Mouse (Mus musculus) lung, postnatal 0 days (tissue): ENCODE data around the gene Grin2c.

Source experiments
- CTCF ChIP-seq: IDR thresholded peaks from 2 replicates; pipeline ENCODE4 v1.5.1; 2016; ENCODE audit warnings: antibody characterized with exemption, mild to moderate bottlenecking
- EP300 ChIP-seq: IDR thresholded peaks from 2 replicates; pipeline ENCODE4 v1.6.1; 2016; ENCODE audit warnings: antibody characterized with exemption, mild to moderate bottlenecking, control low read depth

DNA sequence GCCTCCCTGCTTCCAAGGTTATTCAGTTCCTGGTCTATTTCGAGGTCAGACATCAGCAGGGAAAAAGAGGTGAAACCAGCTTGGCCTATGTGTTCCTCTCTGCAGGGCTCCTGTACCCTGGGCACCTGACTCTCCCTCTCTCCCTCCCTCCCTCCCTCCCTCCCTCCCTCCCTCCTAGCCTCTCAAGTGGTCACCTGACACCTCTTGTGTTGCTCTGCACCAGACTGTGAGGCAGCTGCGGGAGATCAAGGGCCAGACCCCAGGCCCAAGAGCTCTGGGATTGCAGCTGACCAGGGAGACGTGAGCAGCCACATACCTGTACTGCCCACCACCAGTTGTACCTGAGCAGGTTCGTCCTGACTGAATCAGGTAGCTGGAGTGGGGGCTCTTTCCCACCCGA, 51.9 kb downstream of the Grin2c start:
- TF ChIP-seq EP300: no peak
- no peak for TF ChIP-seq CTCF
